Mouse (Mus musculus) limb, embryonic 11.5 days (tissue): ENCODE data around the gene Farsb. TPM values are rescaled to one million over a fixed set of nuclear protein-coding genes. Genes with fewer than 3 reads are reported as not detected.
A peak's percentile ranks its signal among the peaks of the same experiment; 100 is the strongest.
"Not testable (repeated sequence)": the region's sequence is repeated elsewhere in the genome, so short reads cannot be mapped to it uniquely, and the experiment has no call there.

Experiments used
- ATAC-seq: fragments of 200-750 bp; cut with Nextera tagmentation; 2 replicates; pipeline ENCODE4 v1.8.0; 2017; ENCODE audit warnings: low read depth; ENCODE audit not compliant: insufficient number of reproducible peaks, low FRiP score, low TSS enrichment
- DNase-seq: peaks from one replicate; pipeline ENCODE4 v3.0.0-alpha.2; 2015; ENCODE audit warnings: low spot score
- H3K27ac ChIP-seq: fragments of 300-500 bp; sonication (generic); replicated peaks from 2 replicates; pipeline ENCODE4 v1.5.1; 2014; ENCODE audit warnings: low read depth, mild to moderate bottlenecking, low read length
- H3K27me3 ChIP-seq: fragments of 300-500 bp; sonication (generic); 2 replicates; pipeline ENCODE4 v1.6.1; 2014; ENCODE audit warnings: mild to moderate bottlenecking, low read length, mixed read lengths; ENCODE audit not compliant: control insufficient read depth, insufficient read depth
- H3K36me3 ChIP-seq: fragments of 300-500 bp; sonication (generic); 2 replicates; pipeline ENCODE4 v1.6.1; 2014; ENCODE audit warnings: mild to moderate bottlenecking, low read length, moderate library complexity, mixed read lengths; ENCODE audit not compliant: control insufficient read depth, insufficient read depth
- H3K4me1 ChIP-seq: fragments of 300-500 bp; sonication (generic); 2 replicates; pipeline ENCODE4 v1.6.1; 2014; ENCODE audit warnings: low read length, mixed read lengths; ENCODE audit not compliant: control insufficient read depth, insufficient read depth
- H3K4me2 ChIP-seq: fragments of 300-500 bp; sonication (generic); 2 replicates; pipeline ENCODE4 v1.6.1; 2014; ENCODE audit warnings: low read depth, mild to moderate bottlenecking, moderate library complexity; ENCODE audit not compliant: severe bottlenecking
- H3K4me3 ChIP-seq: fragments of 300-500 bp; sonication (generic); 2 replicates; pipeline ENCODE4 v1.5.1; 2014; ENCODE audit warnings: low read depth, low read length
- H3K9ac ChIP-seq: fragments of 300-500 bp; sonication (generic); 2 replicates; pipeline ENCODE4 v1.6.1; 2014; ENCODE audit warnings: mild to moderate bottlenecking, low read length
- H3K9me3 ChIP-seq: fragments of 300-500 bp; sonication (generic); 2 replicates; pipeline ENCODE4 v1.6.1; 2016; ENCODE audit warnings: low read length; ENCODE audit not compliant: control insufficient read depth
- WGBS: fragments of 180-500 bp; shearing (Covaris S2); extraction: QIAGEN DNeasy Blood & Tissue Kit; methylation state at CpG from one replicate; pipeline ENCODE4 v1.1.7; 2014; 5-methylcytosine and 5-hydroxymethylcytosine counted together
- polyA plus RNA-seq: library from polyadenylated mRNA; unstranded; fragments of >200 nt; fragmentation: Nextera tagmentation; extraction: Ambion mirVana; gene quantifications from 2 replicates; pipeline ENCODE4 v1.2.1, GENCODE M21; 2014

Gene Farsb
- polyA plus RNA-seq, 1 experiment from 2014 or later = 161 TPM

DNA sequence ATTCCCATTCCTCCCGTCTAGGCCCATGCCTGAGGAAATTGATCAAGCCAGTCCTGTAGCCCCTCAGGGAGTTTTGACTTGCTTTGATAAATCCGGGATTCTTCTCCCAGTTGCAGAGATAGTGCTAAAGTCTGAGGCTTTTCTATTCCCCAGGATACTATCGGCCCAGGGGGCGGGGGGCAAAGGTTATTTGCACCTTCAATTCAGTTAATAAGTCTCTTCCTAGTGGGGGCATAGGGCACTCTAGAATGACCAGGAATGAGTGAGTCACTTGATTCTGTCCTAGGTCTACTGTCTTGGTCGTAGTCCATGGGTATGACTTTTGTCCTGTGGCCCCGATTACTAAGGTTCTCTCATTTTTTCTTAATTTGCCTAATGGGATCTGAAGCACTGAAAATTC, 13.8 kb upstream of the Farsb start:
- Histone ChIP-seq H3K4me2 (no peak overlapping the region), H3K36me3 (no peaks in the 10 kb centered on the region), H3K9me3 (no peaks in the 10 kb centered on the region), H3K27me3 (no peaks in the 10 kb centered on the region), H3K27ac (no peak overlapping the region), H3K9ac (no peak overlapping the region), H3K4me1 (no peaks in the 10 kb centered on the region), H3K4me3 (no peak overlapping the region)
- 94% methylated on average over 6 of the region's 6 CpGs for WGBS
- DNase-seq = no peak
- ATAC-seq = no peak

DNA sequence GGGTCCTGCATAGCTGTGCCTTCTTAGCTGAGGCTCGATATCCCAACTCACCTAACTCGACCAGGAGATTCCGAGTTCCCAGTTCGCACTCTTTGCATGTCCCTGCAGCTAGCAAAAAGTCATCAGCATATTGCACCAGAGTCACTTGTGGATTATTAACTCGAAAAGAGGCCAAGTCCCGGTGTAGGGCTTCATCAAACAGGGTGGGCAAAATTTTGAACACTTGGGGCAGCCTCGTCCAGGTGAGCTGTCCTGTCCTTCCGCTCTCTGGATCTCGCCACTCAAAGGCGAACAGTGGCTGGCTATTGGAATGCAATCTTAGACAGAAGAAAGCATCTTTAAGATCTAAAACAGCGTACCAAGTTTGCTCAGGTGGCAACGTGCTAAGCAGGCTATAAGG, 13.2 kb upstream of the Farsb start:
- ATAC-seq, DNase-seq, H3K36me3 ChIP-seq, H3K4me3 ChIP-seq, H3K27ac ChIP-seq, H3K27me3 ChIP-seq, H3K9me3 ChIP-seq, H3K4me2 ChIP-seq, H3K9ac ChIP-seq, H3K4me1 ChIP-seq: not testable (repeated sequence)
- 89% methylated on average over 12 of the region's 12 CpGs for WGBS

DNA sequence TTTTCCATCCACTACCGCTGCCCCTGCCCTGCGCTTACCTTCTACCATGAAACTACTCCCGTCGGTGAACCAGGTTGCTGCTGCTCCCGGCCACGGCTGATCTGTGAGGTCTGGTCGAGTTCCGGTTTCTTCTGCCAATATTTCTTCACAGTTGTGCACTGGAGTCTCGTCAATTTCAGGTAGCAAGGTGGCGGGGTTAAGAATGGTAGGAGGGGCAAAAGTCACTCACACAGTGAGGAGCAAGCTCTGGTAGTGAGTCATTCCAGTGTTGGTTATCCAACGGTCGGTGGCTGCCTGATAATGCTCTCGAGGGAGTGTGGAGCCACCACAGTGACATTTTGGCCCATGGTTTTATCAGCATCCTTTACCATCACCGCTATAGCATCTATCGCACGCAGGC, 12.3 kb upstream of the Farsb start:
- no peak for DNase-seq
- Histone ChIP-seq H3K27me3 (no peaks in the 10 kb centered on the region), H3K4me1 (no peaks in the 10 kb centered on the region), H3K36me3 (no peaks in the 10 kb centered on the region), H3K4me3 (no peak overlapping the region), H3K4me2 (no peak overlapping the region), H3K9ac (no peak overlapping the region), H3K9me3 (no peaks in the 10 kb centered on the region), H3K27ac (no peak overlapping the region)
- 92% methylated on average over 16 of the region's 16 CpGs for whole genome bisulfite sequencing
- ATAC-seq = no peak

GRCm38 (mm10) chr1:78490143-78490542, 1.4 kb upstream of the Farsb start:
- no peak overlapping the region for H3K4me2 ChIP-seq
- no peaks in the 10 kb centered on the region for H3K36me3 ChIP-seq
- no peak overlapping the region for H3K4me3 ChIP-seq
- 87% methylated on average over 1 of the region's 1 CpGs for WGBS
- H3K9me3 ChIP-seq = no peaks in the 10 kb centered on the region
- H3K27ac ChIP-seq = no peak overlapping the region
- no peak overlapping the region for H3K9ac ChIP-seq
- DNase-seq = peak; percentile 9
- 0 out of 2 replicates have a peak, but pooled peaks cover 6% of the 10 kb centered on the region for H3K4me1 ChIP-seq
- H3K27me3 ChIP-seq = no peaks in the 10 kb centered on the region
- ATAC-seq = no peak

DNA sequence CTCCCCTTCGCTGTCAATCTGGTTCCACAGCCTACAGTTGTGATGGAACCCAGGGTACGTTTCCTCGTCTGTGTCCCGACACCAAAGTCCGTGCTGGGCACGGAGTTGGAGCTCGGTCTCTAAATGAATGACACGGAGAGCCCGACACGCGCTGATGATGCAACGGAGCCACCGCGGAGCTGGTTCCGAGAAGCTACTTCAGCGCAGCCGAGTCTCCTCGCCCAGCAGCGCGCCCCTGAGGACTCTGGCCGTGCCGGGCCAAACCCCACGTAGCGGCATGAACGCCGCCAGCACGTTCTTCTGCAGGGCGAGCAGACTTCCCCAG, 308 bp downstream of the Farsb start:
- no peak for DNase-seq
- 0 out of 2 replicates have a peak, but pooled peaks cover 6% of the 10 kb centered on the region for H3K4me1 ChIP-seq
- peak overlapping the region; percentile 75 for H3K4me2 ChIP-seq
- ATAC-seq = no peak
- no peak overlapping the region for H3K27ac ChIP-seq
- H3K9ac ChIP-seq = peak overlapping the region; percentile 79
- under 1% methylated on average over 28 of the region's 28 CpGs for WGBS
- peak overlapping the region; percentile 99 for H3K4me3 ChIP-seq
- no peaks in the 10 kb centered on the region for H3K36me3 ChIP-seq
- no peaks in the 10 kb centered on the region for H3K9me3 ChIP-seq
- H3K27me3 ChIP-seq = no peaks in the 10 kb centered on the region

GRCm38 (mm10) chr1:78484361-78484760, 4.3 kb downstream of the Farsb start:
- WGBS = 80% methylated on average over 2 of the region's 2 CpGs
- Histone ChIP-seq H3K27ac (peak overlapping the region; percentile 30; the same call in 1 of the 2 replicates), H3K4me2 (no peak overlapping the region), H3K4me1 (0 out of 2 replicates have a peak, but pooled peaks cover 3% of the 10 kb centered on the region), H3K36me3 (peaks cover 2% of the 10 kb centered on the region; the same call in 1 of the 2 replicates), H3K4me3 (no peak overlapping the region), H3K9me3 (no peaks in the 10 kb centered on the region), H3K9ac (no peak overlapping the region), H3K27me3 (no peaks in the 10 kb centered on the region)
- no peak for DNase-seq
- ATAC-seq = no peak

- Histone ChIP-seq H3K36me3 (peaks cover 2% of the 10 kb centered on the region; the same call in 1 of the 2 replicates), H3K27me3 (no peaks in the 10 kb centered on the region), H3K27ac (no peak overlapping the region), H3K9me3 (no peaks in the 10 kb centered on the region), H3K4me3 (no peak overlapping the region), H3K9ac (no peak overlapping the region), H3K4me1 (0 out of 2 replicates have a peak, but pooled peaks cover 3% of the 10 kb centered on the region), H3K4me2 (no peak overlapping the region)
- WGBS = 96% methylated on average over 3 of the region's 3 CpGs
- DNase-seq = no peak
- no peak for ATAC-seq
These were observed 5.3 kb downstream of the Farsb start for GRCm38 (mm10) chr1:78483430-78483829.

DNA sequence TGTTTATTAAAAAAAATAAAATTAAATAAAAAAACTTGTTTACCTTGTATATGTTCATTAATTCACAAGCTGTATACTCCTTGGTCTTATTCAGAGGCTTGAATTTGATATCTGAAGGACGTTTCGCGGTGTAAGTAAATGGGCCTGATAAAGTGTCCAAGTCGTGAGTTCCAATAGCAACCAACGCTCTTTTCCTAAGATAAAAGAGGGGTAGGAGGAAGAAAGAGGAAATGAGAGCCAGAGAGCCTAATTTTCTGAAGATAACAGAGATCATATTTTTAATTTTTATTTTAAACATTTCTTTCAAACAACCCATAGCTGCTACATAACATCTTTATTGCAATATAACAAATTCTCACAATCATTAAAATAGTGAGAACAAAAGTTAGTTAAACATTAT, 16.3 kb downstream of the Farsb start:
- no peak overlapping the region for H3K9ac ChIP-seq
- peaks cover 12% of the 10 kb centered on the region for H3K36me3 ChIP-seq
- ATAC-seq = no peak
- no peak overlapping the region for H3K4me2 ChIP-seq
- 96% methylated on average over 5 of the region's 5 CpGs for WGBS
- no peak overlapping the region for H3K27ac ChIP-seq
- no peak for DNase-seq
- no peaks in the 10 kb centered on the region for H3K27me3 ChIP-seq
- no peak overlapping the region for H3K4me3 ChIP-seq
- H3K9me3 ChIP-seq = no peaks in the 10 kb centered on the region
- no peaks in the 10 kb centered on the region for H3K4me1 ChIP-seq

DNA sequence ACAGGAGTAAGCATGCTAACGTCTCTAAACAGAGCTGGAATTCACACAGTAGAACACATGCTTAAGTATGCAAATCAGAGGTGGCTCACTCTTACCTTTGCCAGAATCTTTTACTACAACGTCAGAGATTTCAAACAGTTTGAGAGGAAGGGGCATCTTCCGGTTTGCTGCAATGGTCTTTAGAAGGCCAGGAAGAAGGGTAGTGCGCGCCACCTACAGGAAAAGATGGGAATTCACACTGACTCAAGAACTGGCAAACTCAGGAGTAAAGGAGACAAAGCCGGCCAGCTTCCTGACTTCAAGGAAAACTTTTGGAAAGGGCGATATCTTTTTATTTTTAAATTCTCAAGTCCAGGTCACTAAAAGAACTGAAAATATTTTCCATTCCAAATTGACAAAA, 34.0 kb downstream of the Farsb start:
- DNase-seq (peak; percentile 64), ATAC-seq (no peak)
- Histone ChIP-seq H3K4me2 (no peak overlapping the region), H3K4me3 (no peak overlapping the region), H3K27ac (no peak overlapping the region), H3K4me1 (no peaks in the 10 kb centered on the region), H3K36me3 (peaks cover 5% of the 10 kb centered on the region; the same call in 1 of the 2 replicates), H3K27me3 (no peaks in the 10 kb centered on the region), H3K9ac (no peak overlapping the region), H3K9me3 (no peaks in the 10 kb centered on the region)
- 40% methylated on average over 7 of the region's 7 CpGs for WGBS
